Mouse (Mus musculus) liver, adult 2 months (tissue): ENCODE data around the gene Tubb3.

Experiments
- CTCF ChIP-seq: fragments of 200-500 bp; IDR thresholded peaks from 2 replicates; pipeline ENCODE4 v1.5.1; 2011; ENCODE audit warnings: low read depth, low read length, control low read depth
- POLR2A ChIP-seq: fragments of 200-500 bp; IDR thresholded peaks from 2 replicates; pipeline ENCODE4 v1.6.1; 2011; ENCODE audit warnings: low read length, control low read depth; ENCODE audit not compliant: insufficient read depth; ENCODE audit errors: extremely low read depth

DNA sequence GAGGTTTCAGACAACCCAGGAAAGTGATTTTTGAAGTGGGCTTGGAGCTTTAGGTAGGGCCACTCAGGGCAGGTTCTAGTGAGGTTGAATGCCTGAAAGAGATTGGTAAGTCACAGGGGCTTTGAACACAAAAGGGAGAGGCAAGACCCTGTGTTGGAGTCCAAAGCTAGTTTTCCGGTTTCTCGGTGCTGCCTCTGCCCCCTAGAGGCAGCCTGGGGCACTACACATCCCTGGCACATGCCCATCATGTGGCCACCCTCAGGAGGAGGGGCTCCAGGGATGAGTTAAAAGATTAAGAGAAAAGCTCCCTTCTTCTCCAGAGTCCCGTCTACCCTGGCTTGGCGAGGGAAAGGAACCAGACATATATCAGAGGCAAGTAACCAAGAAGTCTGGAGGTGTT is 4.4 kb upstream of the Tubb3 start, which contains the start of gene Mc1r:
- TF ChIP-seq POLR2A: no peak
- peak; percentile 94 for TF ChIP-seq CTCF
